Mouse (Mus musculus): ENCODE data around the gene A830031A19Rik. TPM values are rescaled to one million over a fixed set of nuclear protein-coding genes. Genes with fewer than 3 reads are reported as not detected.

A830031A19Rik gene
- polyA plus RNA-seq, 1 experiment from 2014 or later = not detected

- H3K9me3 ChIP-seq (ENCODE audit: control insufficient read depth, low read length) = no peaks in the 10 kb centered on the region
- peak; percentile 51 for ATAC-seq (ENCODE audit: low read depth)
- under 1% methylated on average over 35 of the region's 35 CpGs for WGBS
- H3K9ac ChIP-seq (ENCODE audit: low read length) = peak overlapping the region; percentile 74
- peaks cover 4% of the 10 kb centered on the region; the same call in 1 of the 2 replicates for H3K36me3 ChIP-seq (ENCODE audit: control insufficient read depth, insufficient read depth, low read length)
- peak overlapping the region; percentile 70 for H3K27ac ChIP-seq (ENCODE audit: low read length)
- peaks cover 12% of the 10 kb centered on the region for H3K4me1 ChIP-seq (replicated peaks; ENCODE audit: control insufficient read depth, insufficient read depth, low read length)
- peak overlapping the region; percentile 97 for H3K4me2 ChIP-seq (ENCODE audit: low read depth, low read length)
- no peaks in the 10 kb centered on the region for H3K27me3 ChIP-seq (ENCODE audit: control insufficient read depth, insufficient read depth, low read depth, low read length)
- peak overlapping the region; percentile 65 for H3K4me3 ChIP-seq (ENCODE audit: low read length)
Observed at GRCm38 (mm10) chr11:24081016-24081686, 6.3 kb upstream of the A830031A19Rik start.

DNA sequence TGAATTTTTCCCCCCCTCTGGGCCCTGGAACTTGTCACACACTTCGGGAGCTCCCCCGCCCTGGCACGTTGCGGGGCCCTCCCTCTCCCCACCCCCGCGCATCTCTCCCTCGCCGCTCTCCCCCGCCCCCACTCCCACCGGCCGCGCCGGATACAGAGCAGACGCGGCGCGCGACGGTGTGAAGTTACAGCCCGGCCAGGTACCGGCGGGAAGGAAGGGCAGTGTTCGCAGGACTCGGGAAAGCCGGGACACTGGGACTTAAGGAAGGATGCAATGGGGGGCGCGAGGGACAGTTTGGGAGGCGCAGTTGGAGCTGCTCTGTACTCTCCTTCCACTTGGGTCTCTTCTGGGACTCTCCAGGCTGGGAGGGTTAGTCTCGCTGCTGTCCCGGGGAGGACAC lies 5.7 kb upstream of the A830031A19Rik start:
- peaks cover 2% of the 10 kb centered on the region for H3K27me3 ChIP-seq (ENCODE audit: control insufficient read depth, insufficient read depth, low read depth, low read length)
- peak overlapping the region; percentile 97 for H3K4me2 ChIP-seq (ENCODE audit: low read depth, low read length)
- under 1% methylated on average over 24 of the region's 30 CpGs for WGBS
- peaks cover under 1% of the 10 kb centered on the region; the same call in 1 of the 2 replicates for H3K36me3 ChIP-seq (ENCODE audit: control insufficient read depth, insufficient read depth, low read length)
- H3K4me1 ChIP-seq (replicated peaks; ENCODE audit: control insufficient read depth, insufficient read depth, low read length) = peaks cover 14% of the 10 kb centered on the region
- peak overlapping the region; percentile 82; the same call in 1 of the 2 replicates for H3K27ac ChIP-seq (ENCODE audit: low read length)
- H3K4me3 ChIP-seq (ENCODE audit: low read length) = peak overlapping the region; percentile 65
- peak overlapping the region; percentile 74 for H3K9ac ChIP-seq (ENCODE audit: low read length)
- ATAC-seq (ENCODE audit: low read depth) = peak; percentile 8
- H3K9me3 ChIP-seq (ENCODE audit: control insufficient read depth, low read length) = no peaks in the 10 kb centered on the region

GRCm38 (mm10) chr11:24079392-24080391 lies 4.8 kb upstream of the A830031A19Rik start:
- peaks cover 21% of the 10 kb centered on the region for H3K4me1 ChIP-seq (replicated peaks; ENCODE audit: control insufficient read depth, insufficient read depth, low read length)
- H3K27ac ChIP-seq (ENCODE audit: low read length) = peak overlapping the region; percentile 82
- WGBS = under 1% methylated on average over 43 of the region's 43 CpGs
- H3K4me2 ChIP-seq (ENCODE audit: low read depth, low read length) = peak overlapping the region; percentile 97
- no peaks in the 10 kb centered on the region for H3K9me3 ChIP-seq (ENCODE audit: control insufficient read depth, low read length)
- peak overlapping the region; percentile 74 for H3K9ac ChIP-seq (ENCODE audit: low read length)
- peak overlapping the region; percentile 65 for H3K4me3 ChIP-seq (ENCODE audit: low read length)
- ATAC-seq (ENCODE audit: low read depth) = peak; percentile 13
- H3K27me3 ChIP-seq (ENCODE audit: control insufficient read depth, insufficient read depth, low read depth, low read length) = peaks cover 7% of the 10 kb centered on the region
- no peaks in the 10 kb centered on the region for H3K36me3 ChIP-seq (ENCODE audit: control insufficient read depth, insufficient read depth, low read length)

- H3K27ac ChIP-seq (ENCODE audit: low read length) = peak overlapping the region; percentile 89
- peaks cover 15% of the 10 kb centered on the region for H3K27me3 ChIP-seq (ENCODE audit: control insufficient read depth, insufficient read depth, low read depth, low read length)
- H3K4me3 ChIP-seq (ENCODE audit: low read length) = peak overlapping the region; percentile 65
- peaks cover 27% of the 10 kb centered on the region for H3K4me1 ChIP-seq (replicated peaks; ENCODE audit: control insufficient read depth, insufficient read depth, low read length)
- H3K4me2 ChIP-seq (ENCODE audit: low read depth, low read length) = peak overlapping the region; percentile 97
- ATAC-seq (ENCODE audit: low read depth) = no peak
- WGBS = under 1% methylated on average over 29 of the region's 38 CpGs
- H3K36me3 ChIP-seq (ENCODE audit: control insufficient read depth, insufficient read depth, low read length) = no peaks in the 10 kb centered on the region
- H3K9me3 ChIP-seq (ENCODE audit: control insufficient read depth, low read length) = no peaks in the 10 kb centered on the region
- H3K9ac ChIP-seq (ENCODE audit: low read length) = peak overlapping the region; percentile 74
Observed at GRCm38 (mm10) chr11:24078706-24079316, 4.0 kb upstream of the A830031A19Rik start.

DNA sequence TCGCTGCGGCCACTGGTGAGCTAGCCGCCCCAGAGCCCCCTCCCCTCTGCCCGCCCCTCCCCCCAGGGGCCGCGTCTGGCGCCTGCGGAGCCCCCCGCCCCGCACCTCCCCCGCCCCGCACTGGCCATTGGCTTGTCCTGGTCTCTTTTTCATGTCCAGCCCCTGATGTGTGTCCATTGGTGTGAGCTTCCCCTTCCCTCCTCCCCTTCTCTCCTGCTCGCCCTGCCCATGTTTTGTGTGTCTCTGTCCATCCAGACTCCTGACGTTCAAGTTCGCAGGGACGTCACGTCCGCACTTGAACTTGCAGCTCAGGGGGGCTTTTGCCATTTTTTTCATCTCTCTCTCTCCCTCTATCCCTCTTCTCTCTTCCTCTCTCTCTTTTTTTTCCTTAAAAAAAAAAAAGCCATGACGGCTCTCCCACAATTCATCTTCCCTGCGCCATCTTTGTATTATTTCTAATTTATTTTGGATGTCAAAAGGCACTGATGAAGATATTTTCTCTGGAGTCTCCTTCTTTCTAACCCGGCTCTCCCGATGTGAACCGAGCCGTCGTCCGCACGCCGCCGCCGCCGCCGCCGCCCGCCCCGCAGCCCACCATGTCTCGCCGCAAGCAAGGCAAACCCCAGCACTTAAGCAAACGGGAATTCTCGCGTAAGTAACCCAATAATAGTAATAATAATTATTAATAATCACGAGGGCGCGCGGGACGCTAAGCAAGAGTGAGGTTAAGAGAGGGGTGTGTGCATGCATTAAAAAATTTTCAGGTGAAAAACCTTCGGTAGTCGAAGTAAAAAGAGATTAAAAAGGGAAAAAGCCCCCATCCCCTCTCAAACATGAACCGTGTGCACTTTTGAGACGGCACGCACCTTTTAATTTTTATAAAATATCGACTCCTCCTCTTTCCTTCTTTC lies 3.2 kb upstream of the A830031A19Rik start, which contains the start of gene Bcl11a:
Gene Bcl11a, plus strand, starts transcription at position 262 of the 911 bp plus-strand sequence.
- Histone ChIP-seq H3K4me2 (ENCODE audit: low read depth, low read length) (peak within 1 kb of the TSS; percentile 97), H3K4me3 (ENCODE audit: low read length) (peak within 1 kb of the TSS; percentile 65), H3K4me1 (replicated peaks; ENCODE audit: control insufficient read depth, insufficient read depth, low read length) (peaks cover 27% of the 10 kb centered on the region), H3K36me3 (ENCODE audit: control insufficient read depth, insufficient read depth, low read length) (no peaks in the 10 kb centered on the region), H3K9ac (ENCODE audit: low read length) (peak within 1 kb of the TSS; percentile 74), H3K27ac (ENCODE audit: low read length) (peak within 1 kb of the TSS; percentile 89), H3K27me3 (ENCODE audit: control insufficient read depth, insufficient read depth, low read depth, low read length) (peaks cover 20% of the 10 kb centered on the region), H3K9me3 (ENCODE audit: control insufficient read depth, low read length) (no peaks in the 10 kb centered on the region)
- ATAC-seq (ENCODE audit: low read depth) = peak; percentile 79
- WGBS = under 1% methylated on average over 38 of the region's 51 CpGs

- Histone ChIP-seq H3K9me3 (ENCODE audit: control insufficient read depth, low read length) (no peaks in the 10 kb centered on the region), H3K4me3 (ENCODE audit: low read length) (peak overlapping the region; percentile 65), H3K4me1 (replicated peaks; ENCODE audit: control insufficient read depth, insufficient read depth, low read length) (peaks cover 21% of the 10 kb centered on the region), H3K27ac (ENCODE audit: low read length) (peak overlapping the region; percentile 89), H3K9ac (ENCODE audit: low read length) (peak overlapping the region; percentile 74), H3K27me3 (ENCODE audit: control insufficient read depth, insufficient read depth, low read depth, low read length) (peaks cover 23% of the 10 kb centered on the region), H3K36me3 (ENCODE audit: control insufficient read depth, insufficient read depth, low read length) (no peaks in the 10 kb centered on the region), H3K4me2 (ENCODE audit: low read depth, low read length) (peak overlapping the region; percentile 97)
- peak; percentile 67 for ATAC-seq (ENCODE audit: low read depth)
- 0% methylated on average over 57 of the region's 59 CpGs for WGBS
Observed at GRCm38 (mm10) chr11:24076821-24077730, 2.2 kb upstream of the A830031A19Rik start.

- Histone ChIP-seq H3K4me3 (ENCODE audit: low read length) (peak overlapping the region; percentile 65), H3K4me2 (ENCODE audit: low read depth, low read length) (peak overlapping the region; percentile 97), H3K9me3 (ENCODE audit: control insufficient read depth, low read length) (no peaks in the 10 kb centered on the region), H3K27ac (ENCODE audit: low read length) (peak overlapping the region; percentile 89), H3K4me1 (replicated peaks; ENCODE audit: control insufficient read depth, insufficient read depth, low read length) (peaks cover 20% of the 10 kb centered on the region), H3K9ac (ENCODE audit: low read length) (peak overlapping the region; percentile 74), H3K36me3 (ENCODE audit: control insufficient read depth, insufficient read depth, low read length) (no peaks in the 10 kb centered on the region), H3K27me3 (ENCODE audit: control insufficient read depth, insufficient read depth, low read depth, low read length) (peaks cover 23% of the 10 kb centered on the region)
- ATAC-seq (ENCODE audit: low read depth) = peak; percentile 26
- WGBS = 0% methylated on average over 32 of the region's 32 CpGs
Observed at GRCm38 (mm10) chr11:24076127-24076650, 1.3 kb upstream of the A830031A19Rik start.
